Mouse (Mus musculus): ENCODE results near the gene Gm42715. TPM values are rescaled to one million over a fixed set of nuclear protein-coding genes. Genes with fewer than 3 reads are reported as not detected.

The Gm42715 gene
- polyA plus RNA-seq (2021; fragmentation: Nextera tagmentation), result 1.3 and 2.9 TPM in 2 replicates
- long read RNA-seq, experiment 1, partial matches to known transcripts, result 0 of 5 reads
- long read RNA-seq, experiment 1, other reads (novel, unspliced or antisense), result 5 of 5 reads
- long read RNA-seq, experiment 2, partial matches to known transcripts, result 1 of 3 reads
- long read RNA-seq, experiment 2, other reads (novel, unspliced or antisense), result 2 of 3 reads

DNA sequence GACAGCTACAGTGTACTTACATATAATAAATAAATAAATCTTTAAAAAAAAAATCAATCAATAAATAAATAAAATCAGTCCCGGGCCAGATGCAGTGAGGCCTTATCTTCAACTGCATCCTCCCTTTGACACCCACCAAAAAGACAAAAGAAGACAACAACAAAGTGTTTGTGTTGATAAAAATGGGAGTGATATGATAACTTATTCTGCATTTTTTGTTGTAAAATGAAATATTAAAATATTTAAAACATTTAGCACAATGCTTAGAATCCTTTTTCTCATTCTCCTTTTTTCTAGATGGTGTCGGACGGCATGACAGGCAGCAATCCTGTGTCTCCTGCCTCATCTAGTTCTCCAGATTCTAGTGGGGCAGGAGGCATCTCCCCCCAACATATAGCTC lies at the start of gene Gm42715:
TSS of gene Gm42715 (plus strand) at position 301 of the 400 bp plus-strand sequence.

GRCm38 (mm10) chr7:127478635-127479317 lies 40.6 kb upstream of the Gm42715 start, which contains the start of gene Fbrs:
Fbrs (plus strand) TSS chr7:127479199.

GRCm38 (mm10) chr7:127511808-127512230 lies 7.6 kb upstream of the Gm42715 start, which contains the start of gene Srcap:
Srcap (plus strand) TSS chr7:127511983.

GRCm38 (mm10) chr7:127561340-127561858 lies 42.0 kb downstream of the Gm42715 start, which contains the start of gene Tmem265:
Tmem265 (plus strand) TSS chr7:127561390.

DNA sequence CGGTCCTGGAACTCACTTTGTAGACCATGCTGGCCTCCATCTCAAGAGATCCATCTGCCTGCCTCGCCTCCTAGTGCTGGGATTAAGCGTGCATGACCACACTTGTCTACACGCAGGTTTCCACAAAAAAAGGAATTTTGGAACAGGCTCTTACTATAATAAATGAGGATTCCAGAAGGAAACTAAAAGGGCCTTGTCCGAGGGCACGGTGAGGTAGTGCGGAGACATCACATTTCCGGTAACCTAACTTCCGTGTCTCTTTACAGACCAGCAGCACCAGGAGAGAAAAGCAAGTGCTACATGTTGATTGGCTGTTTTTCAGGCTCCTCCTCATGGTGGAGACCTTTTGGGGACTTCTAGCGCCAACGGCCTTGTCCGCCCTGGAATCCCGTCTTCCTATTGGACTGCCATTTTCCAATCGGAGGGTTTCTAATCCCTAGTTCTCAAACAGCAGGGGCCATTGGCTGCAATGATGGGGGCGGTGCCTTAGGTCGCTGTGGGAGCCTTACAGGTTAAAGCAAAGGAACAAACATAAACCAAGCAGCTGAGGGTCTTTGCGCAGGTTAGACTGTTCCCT lies 53.6 kb downstream of the Gm42715 start, which contains the start of gene Phkg2:
TSS of gene Phkg2 (plus strand) at position 446 of the 577 bp plus-strand sequence.

DNA sequence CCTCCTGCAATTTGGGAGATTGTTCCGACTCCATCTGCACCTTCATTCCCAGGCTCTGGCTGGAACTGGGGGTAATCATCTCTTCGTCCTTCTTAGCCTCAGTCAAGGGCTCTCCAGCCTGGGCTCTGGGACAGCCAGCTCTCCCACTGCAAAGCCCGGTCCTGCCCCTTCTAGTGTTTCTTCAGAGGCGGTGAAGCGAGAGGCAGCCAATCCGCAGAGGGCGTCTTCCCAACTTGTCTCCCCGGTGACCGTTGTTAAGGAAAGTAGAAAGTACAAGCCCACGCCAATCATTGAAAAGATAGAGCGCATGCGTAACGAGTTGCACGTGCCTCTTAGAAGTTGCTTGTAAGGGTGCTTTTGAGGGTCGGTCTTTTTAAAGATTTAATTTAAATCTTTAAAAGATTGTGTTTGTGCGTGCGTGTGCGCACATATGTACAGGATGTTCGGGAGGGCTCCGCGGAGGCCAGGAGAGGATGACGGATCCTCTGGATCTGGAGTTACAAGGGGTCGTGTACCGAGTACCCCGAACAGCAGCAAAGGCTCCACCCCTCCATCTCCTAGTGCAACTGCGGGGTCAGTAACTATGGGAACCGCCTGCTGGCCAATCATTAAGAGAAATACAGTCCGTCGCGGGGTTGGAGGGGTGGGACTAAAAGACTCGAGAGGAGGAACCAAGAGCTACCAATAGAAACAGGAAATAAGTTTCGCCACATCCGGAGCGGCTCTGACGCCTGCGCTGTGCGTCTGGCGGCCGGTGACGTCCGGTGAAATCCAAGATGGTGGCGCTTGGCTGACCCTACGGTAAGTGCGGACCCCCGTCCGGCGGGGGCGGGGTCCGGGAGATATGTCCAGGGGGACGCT lies 68.9 kb downstream of the Gm42715 start, which contains the start of the genes Ccdc189 and Rnf40:
TSS of gene Ccdc189 (minus strand) at position 585 of the 861 bp plus-strand sequence.
TSS of gene Rnf40 (plus strand) at position 757 of the 861 bp plus-strand sequence.

GRCm38 (mm10) chr7:127614891-127615843 lies 95.8 kb downstream of the Gm42715 start, which contains the start of gene Zfp629:
Zfp629 (minus strand) TSS chr7:127615797.

Small RNAs within 50 kb of the gene (microRNA-seq; reads per million reads assigned to microRNA genes)
- gene Gm47278 (not detected), gene Mir7060 (not detected)

Other genes starting within 250 kb of the Gm42715 start
- gene Sephs2, start 245.5 kb upstream of the Gm42715 start, polyA plus RNA-seq (2021; fragmentation: Nextera tagmentation), result 60.4 and 69.7 TPM in 2 replicates
- 0.04 and 0.14 TPM in 2 replicates for gene Itgal, start 223.3 kb upstream of the Gm42715 start, polyA plus RNA-seq (2021; fragmentation: Nextera tagmentation)
- gene Zfp768, start 174.0 kb upstream of the Gm42715 start, polyA plus RNA-seq (2021; fragmentation: Nextera tagmentation), result 1.9 and 2.1 TPM in 2 replicates
- gene Zfp747, start 143.5 kb upstream of the Gm42715 start, polyA plus RNA-seq (2021; fragmentation: Nextera tagmentation), result 3.3 and 3.5 TPM in 2 replicates
- 1.6 and 2.0 TPM in 2 replicates for gene 9130019O22Rik, start 132.4 kb upstream of the Gm42715 start, polyA plus RNA-seq (2021; fragmentation: Nextera tagmentation)
- gene E430018J23Rik, start 126.0 kb upstream of the Gm42715 start, polyA plus RNA-seq (2021; fragmentation: Nextera tagmentation), result 3.6 TPM in 2 replicates
- gene Zfp764, start 112.8 kb upstream of the Gm42715 start, polyA plus RNA-seq (2021; fragmentation: Nextera tagmentation), result 2.1 and 3.2 TPM in 2 replicates
- gene Zfp688, start 97.5 kb upstream of the Gm42715 start, polyA plus RNA-seq (2021; fragmentation: Nextera tagmentation), result 30.1 and 32.4 TPM in 2 replicates
- gene Zfp689, start 70.4 kb upstream of the Gm42715 start, polyA plus RNA-seq (2021; fragmentation: Nextera tagmentation), result 3.2 TPM in 2 replicates
- gene Prr14, start 60.0 kb upstream of the Gm42715 start, polyA plus RNA-seq (2021; fragmentation: Nextera tagmentation), result 13.1 and 16.1 TPM in 2 replicates
- 4.1 and 5.4 TPM in 2 replicates for gene Fbrs, start 40.4 kb upstream of the Gm42715 start, polyA plus RNA-seq (2021; fragmentation: Nextera tagmentation)
- 11.6 and 14.6 TPM in 2 replicates for gene Srcap, start 7.6 kb upstream of the Gm42715 start, polyA plus RNA-seq (2021; fragmentation: Nextera tagmentation)
- 0.69 TPM in 1 of 2 replicates, not detected in the other for gene Tmem265, start 41.8 kb downstream of the Gm42715 start, polyA plus RNA-seq (2021; fragmentation: Nextera tagmentation)
- 17.9 and 19.5 TPM in 2 replicates for gene Phkg2, start 53.8 kb downstream of the Gm42715 start, polyA plus RNA-seq (2021; fragmentation: Nextera tagmentation)
- 14.1 and 19.3 TPM in 2 replicates for gene Ccdc189, start 69.0 kb downstream of the Gm42715 start, polyA plus RNA-seq (2021; fragmentation: Nextera tagmentation)
- gene Rnf40, start 69.2 kb downstream of the Gm42715 start, polyA plus RNA-seq (2021; fragmentation: Nextera tagmentation), result 8.5 and 10.1 TPM in 2 replicates
- 2.6 and 3.4 TPM in 2 replicates for gene Zfp629, start 96.2 kb downstream of the Gm42715 start, polyA plus RNA-seq (2021; fragmentation: Nextera tagmentation)
- gene Bcl7c, start 189.3 kb downstream of the Gm42715 start, polyA plus RNA-seq (2021; fragmentation: Nextera tagmentation), result 5.1 and 6.0 TPM in 2 replicates
- gene Ctf1, start 193.2 kb downstream of the Gm42715 start, polyA plus RNA-seq (2021; fragmentation: Nextera tagmentation), result 4.1 and 4.5 TPM in 2 replicates
- gene Ctf2, start 212.6 kb downstream of the Gm42715 start, polyA plus RNA-seq (2021; fragmentation: Nextera tagmentation), result 0.08 TPM in 1 of 2 replicates, not detected in the other
- 1.0 TPM in 2 replicates for gene Fbxl19, start 225.0 kb downstream of the Gm42715 start, polyA plus RNA-seq (2021; fragmentation: Nextera tagmentation)